In the genomic region with DNA sequence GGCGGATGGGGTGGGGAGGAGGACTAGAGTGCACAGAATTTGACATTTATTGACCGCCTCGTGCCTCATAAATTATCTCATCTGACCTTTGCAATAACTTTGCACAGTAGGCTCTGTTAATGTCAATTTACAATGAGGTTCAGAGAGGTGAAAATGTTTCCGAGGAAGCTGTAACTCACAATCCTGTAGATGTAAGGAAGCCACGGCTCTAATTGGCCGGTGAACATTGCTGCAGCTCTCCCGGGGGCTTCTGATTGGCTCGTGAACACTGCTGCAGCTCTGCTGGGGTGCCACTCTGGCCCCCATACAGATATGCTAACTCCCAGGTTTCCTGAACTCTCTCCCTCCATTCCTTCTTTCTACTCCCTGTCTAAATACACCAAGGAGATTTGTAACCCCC, we compare ENCODE assay signal across 23 mouse cellular contexts. TPM values are rescaled to one million over a fixed set of nuclear protein-coding genes. Genes with fewer than 3 reads are reported as not detected.
"Had no signal": no experiment of that assay in that cellular context is flagged by ENCODE, and none has a peak within 500 bp of the region (broad histone marks: within the 10 kb centered on the region; RNA-seq: fewer than 3 reads in every experiment).

No protein-coding gene starts in this region.

- H3K4me2 ChIP-seq: limb, embryonic 13.5 days; liver, embryonic 12.5 days; liver, embryonic 15.5 days; lung, embryonic 15.5 days; midbrain, embryonic 13.5 days; neural tube, embryonic 13.5 days had no signal

- H3K9ac ChIP-seq: limb, embryonic 13.5 days; liver, embryonic 12.5 days; liver, embryonic 15.5 days; lung, embryonic 15.5 days; midbrain, embryonic 13.5 days; neural tube, embryonic 13.5 days had no signal

- H3K4me1 ChIP-seq: limb, embryonic 10.5 days; liver, embryonic 12.5 days; liver, embryonic 15.5 days; megakaryocyte, embryonic 14.5 days; midbrain, embryonic 10.5 days; midbrain, embryonic 13.5 days; neural tube, embryonic 13.5 days had no signal

- H3K9me3 ChIP-seq: limb, embryonic 10.5 days; limb, embryonic 13.5 days; liver, embryonic 12.5 days; liver, embryonic 15.5 days; lung, embryonic 15.5 days; midbrain, embryonic 10.5 days; midbrain, embryonic 13.5 days; neural tube, embryonic 13.5 days had no signal

- ATAC-seq: intestine, postnatal 0 days; liver, embryonic 12.5 days; midbrain, embryonic 13.5 days; midbrain, embryonic 16.5 days had no signal

- DNase-seq: layer of hippocampus, adult 9-11 months; liver; lung, adult 18-20 months; lung, postnatal 10 days; lung, postnatal 36 days; right cerebral cortex, postnatal 4 days; thymus, adult 2 months; thymus, postnatal 14 days; thymus, postnatal 4 days had no signal

- H3K27ac ChIP-seq: limb, embryonic 10.5 days; limb, embryonic 13.5 days; liver, embryonic 12.5 days; liver, embryonic 15.5 days; lung, embryonic 15.5 days; midbrain, embryonic 10.5 days; midbrain, embryonic 13.5 days; neural tube, embryonic 13.5 days; stomach, postnatal 0 days had no signal

- H3K36me3 ChIP-seq: limb, embryonic 10.5 days; limb, embryonic 13.5 days; liver, embryonic 12.5 days; liver, embryonic 15.5 days; lung, embryonic 15.5 days; midbrain, embryonic 10.5 days; midbrain, embryonic 13.5 days; neural tube, embryonic 13.5 days had no signal

- H3K4me3 ChIP-seq: limb, embryonic 10.5 days; limb, embryonic 13.5 days; liver, embryonic 12.5 days; liver, embryonic 15.5 days; lung, embryonic 15.5 days; megakaryocyte, embryonic 14.5 days; midbrain, embryonic 10.5 days; midbrain, embryonic 13.5 days; myocyte; neural tube, embryonic 13.5 days had no signal

- H3K27me3 ChIP-seq: limb, embryonic 13.5 days; liver, embryonic 12.5 days; liver, embryonic 15.5 days; lung, embryonic 15.5 days; megakaryocyte, embryonic 14.5 days; midbrain, embryonic 13.5 days; neural tube, embryonic 13.5 days had no signal

RNA-seq across cellular contexts. Expression of gene Fam184a, which starts 12.1 kb away (rescaled TPM):
- total RNA-seq: neutrophil, adult 5-6 weeks had no signal
- polyA plus RNA-seq: myocyte had no signal
